Mouse (Mus musculus) midbrain, postnatal 0 days (tissue): ENCODE results near the gene Aurkaip1. TPM values are rescaled to one million over a fixed set of nuclear protein-coding genes. Genes with fewer than 3 reads are reported as not detected.

ENCODE experiments used
- ATAC-seq: fragments of 200-750 bp; cut with Nextera tagmentation; 2 replicates; pipeline ENCODE4 v1.8.0; 2017; ENCODE audit warnings: moderate number of reproducible peaks, mild to moderate bottlenecking, moderate TSS enrichment, moderate library complexity; ENCODE audit not compliant: low FRiP score
- DNase-seq: peaks from one replicate; pipeline ENCODE4 v3.0.0-alpha.2; 2015; ENCODE audit warnings: low spot score
- H3K27ac ChIP-seq: fragments of 300-500 bp; sonication (generic); 2 replicates; pipeline ENCODE4 v1.5.1; 2014; ENCODE audit warnings: low read depth, mild to moderate bottlenecking, low read length, mixed read lengths
- H3K27me3 ChIP-seq: fragments of 300-500 bp; sonication (generic); 2 replicates; pipeline ENCODE4 v1.6.1; 2014; ENCODE audit warnings: low read length, control low read depth, mixed read lengths; ENCODE audit not compliant: insufficient read depth
- H3K36me3 ChIP-seq: fragments of 300-500 bp; sonication (generic); 2 replicates; pipeline ENCODE4 v1.6.1; 2014; ENCODE audit warnings: low read length, control low read depth, mixed read lengths; ENCODE audit not compliant: insufficient read depth
- H3K4me1 ChIP-seq: fragments of 300-500 bp; sonication (generic); 2 replicates; pipeline ENCODE4 v1.6.1; 2014; ENCODE audit warnings: mild to moderate bottlenecking, control low read depth, antibody characterized with exemption, low read length, mixed read lengths; ENCODE audit not compliant: insufficient read depth
- H3K4me2 ChIP-seq: fragments of 300-500 bp; sonication (generic); 2 replicates; pipeline ENCODE4 v1.6.1; 2014; ENCODE audit warnings: low read depth, mild to moderate bottlenecking, low read length, mixed read lengths; ENCODE audit not compliant: poor library complexity, severe bottlenecking
- H3K4me3 ChIP-seq: fragments of 300-500 bp; sonication (generic); 2 replicates; pipeline ENCODE4 v1.5.1; 2014; ENCODE audit warnings: low read depth, mild to moderate bottlenecking, low read length, moderate library complexity
- H3K9ac ChIP-seq: fragments of 300-500 bp; sonication (generic); replicated peaks from 2 replicates; pipeline ENCODE4 v1.6.1; 2014; ENCODE audit warnings: mild to moderate bottlenecking, low read length, moderate library complexity, mixed read lengths; ENCODE audit not compliant: poor library complexity, severe bottlenecking
- H3K9me3 ChIP-seq: fragments of 300-500 bp; sonication (generic); 2 replicates; pipeline ENCODE4 v1.6.1; 2016; ENCODE audit warnings: low read length, control low read depth
- CTCF ChIP-seq: IDR thresholded peaks from 2 replicates; pipeline ENCODE4 v1.5.1; 2016; ENCODE audit warnings: antibody characterized with exemption, mild to moderate bottlenecking
- WGBS: fragments of 180-500 bp; shearing (Covaris S2); extraction: QIAGEN DNeasy Blood & Tissue Kit; methylation state at CpG from one replicate; pipeline ENCODE4 v1.1.7; 2014; 5-methylcytosine and 5-hydroxymethylcytosine counted together
- polyA plus RNA-seq: library from polyadenylated mRNA; unstranded; fragments of >200 nt; fragmentation: Nextera tagmentation; extraction: Ambion mirVana; gene quantifications from 2 replicates; pipeline ENCODE4 v1.2.1, GENCODE M21; 2015
- total RNA-seq: library from RNA; depleted of rRNA; stranded (reverse); fragments of >200 nt; gene quantifications from 2 replicates; pipeline ENCODE4 v1.2.3, GENCODE M21; 2014

The Aurkaip1 gene
- total and polyA plus RNA-seq, 2 experiments from 2014 or later, result 90.9 to 155 TPM

GRCm38 (mm10) chr4:155843231-155843630 lies 12.2 kb downstream of the Aurkaip1 start:
- 92% methylated on average over 5 of the region's 5 CpGs for WGBS
- Histone ChIP-seq H3K27ac (no peak overlapping the region), H3K9ac (no peak overlapping the region), H3K4me3 (no peak overlapping the region), H3K36me3 (no peaks in the 10 kb centered on the region), H3K4me2 (no peak overlapping the region), H3K9me3 (no peaks in the 10 kb centered on the region), H3K4me1 (peaks cover 1% of the 10 kb centered on the region), H3K27me3 (peaks cover 7% of the 10 kb centered on the region)
- ATAC-seq, result no peak
- no peak for DNase-seq
- no peak for TF ChIP-seq CTCF

DNA sequence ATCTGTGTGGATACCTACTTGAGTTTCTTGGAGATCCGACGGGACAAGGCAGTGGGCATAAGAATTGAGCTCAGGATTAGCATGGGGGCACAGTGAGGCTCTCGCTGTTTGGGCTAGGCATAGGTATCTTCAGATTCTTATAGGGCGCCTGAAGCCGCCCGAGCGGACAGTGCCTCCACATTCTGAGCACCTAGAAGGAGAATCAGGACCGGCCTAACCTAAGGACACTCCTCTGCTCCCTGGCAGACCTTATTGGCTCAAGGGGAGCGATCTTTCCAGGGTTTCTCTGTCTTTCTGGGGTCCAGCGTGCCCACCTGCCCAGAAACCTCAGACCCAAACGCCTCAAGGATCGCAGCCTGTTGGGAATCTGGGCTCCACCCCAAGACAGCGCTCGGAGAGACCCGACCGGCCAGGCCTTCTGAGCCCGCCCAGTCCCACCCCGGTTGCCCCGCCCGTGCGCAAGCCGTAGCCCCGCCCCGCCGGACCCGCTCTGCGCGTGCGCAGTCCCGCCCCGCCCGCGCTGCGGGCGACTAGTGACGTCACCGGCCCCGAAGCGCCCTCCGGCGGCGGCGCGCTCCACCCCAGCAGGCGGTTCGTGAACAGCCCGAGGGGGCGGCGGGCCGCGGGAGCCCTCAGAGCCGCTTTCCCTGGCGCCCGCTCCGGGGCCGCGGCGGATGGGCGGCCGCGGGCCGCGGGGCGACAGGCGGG lies 16.0 kb downstream of the Aurkaip1 start, which contains the start of gene Dvl1:
TSS of gene Dvl1 (plus strand) at position 532 of the 708 bp plus-strand sequence.
- H3K27me3 ChIP-seq, result no peaks in the 10 kb centered on the region
- peak within 1 kb of the TSS; percentile 95 for H3K4me2 ChIP-seq
- WGBS, result 5% methylated on average over 23 of the region's 65 CpGs
- H3K9me3 ChIP-seq, result no peaks in the 10 kb centered on the region
- H3K27ac ChIP-seq, result peak within 1 kb of the TSS; percentile 82
- peaks cover 17% of the 10 kb centered on the region for H3K4me1 ChIP-seq
- peak; percentile 55 for TF ChIP-seq CTCF
- H3K9ac ChIP-seq, result peak within 1 kb of the TSS; percentile 86
- H3K36me3 ChIP-seq, result no peaks in the 10 kb centered on the region
- H3K4me3 ChIP-seq, result peak within 1 kb of the TSS; percentile 86
- ATAC-seq (peak; percentile 87), DNase-seq (peak; percentile 86)

DNA sequence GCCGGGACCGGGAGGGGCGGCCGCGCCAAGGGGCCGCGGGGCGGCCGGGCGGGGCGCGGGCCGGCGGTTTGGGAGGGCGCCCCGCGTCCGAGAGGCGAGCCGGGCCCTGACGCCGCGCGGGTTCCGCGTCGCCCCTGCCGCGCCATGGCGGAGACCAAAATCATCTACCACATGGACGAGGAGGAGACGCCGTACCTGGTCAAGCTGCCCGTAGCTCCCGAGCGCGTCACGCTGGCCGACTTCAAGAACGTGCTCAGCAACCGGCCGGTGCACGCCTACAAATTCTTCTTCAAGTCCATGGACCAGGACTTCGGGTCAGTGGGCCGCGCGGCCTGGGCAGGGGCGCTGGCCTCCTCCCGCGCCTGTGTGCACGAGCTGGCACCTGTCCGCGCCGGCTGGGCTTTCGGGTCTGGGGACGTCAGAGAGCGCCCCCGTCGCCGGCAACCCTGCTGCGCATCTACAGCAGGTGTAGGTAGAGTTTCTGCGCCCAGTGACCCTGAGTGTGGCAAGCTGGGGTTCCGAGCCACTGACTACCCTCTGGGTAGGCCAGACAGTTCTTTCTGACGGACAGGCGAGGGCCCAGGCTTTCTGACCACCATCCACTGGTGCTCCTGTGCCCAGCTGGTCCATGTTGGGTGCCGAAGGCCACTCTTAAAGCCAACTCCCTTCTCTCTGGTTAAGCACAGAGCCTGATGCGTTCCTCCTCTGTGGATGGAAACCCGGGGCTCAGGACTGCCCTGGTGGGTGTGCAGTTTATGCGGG lies 16.7 kb downstream of the Aurkaip1 start:
- ATAC-seq, result peak; percentile 56

DNA sequence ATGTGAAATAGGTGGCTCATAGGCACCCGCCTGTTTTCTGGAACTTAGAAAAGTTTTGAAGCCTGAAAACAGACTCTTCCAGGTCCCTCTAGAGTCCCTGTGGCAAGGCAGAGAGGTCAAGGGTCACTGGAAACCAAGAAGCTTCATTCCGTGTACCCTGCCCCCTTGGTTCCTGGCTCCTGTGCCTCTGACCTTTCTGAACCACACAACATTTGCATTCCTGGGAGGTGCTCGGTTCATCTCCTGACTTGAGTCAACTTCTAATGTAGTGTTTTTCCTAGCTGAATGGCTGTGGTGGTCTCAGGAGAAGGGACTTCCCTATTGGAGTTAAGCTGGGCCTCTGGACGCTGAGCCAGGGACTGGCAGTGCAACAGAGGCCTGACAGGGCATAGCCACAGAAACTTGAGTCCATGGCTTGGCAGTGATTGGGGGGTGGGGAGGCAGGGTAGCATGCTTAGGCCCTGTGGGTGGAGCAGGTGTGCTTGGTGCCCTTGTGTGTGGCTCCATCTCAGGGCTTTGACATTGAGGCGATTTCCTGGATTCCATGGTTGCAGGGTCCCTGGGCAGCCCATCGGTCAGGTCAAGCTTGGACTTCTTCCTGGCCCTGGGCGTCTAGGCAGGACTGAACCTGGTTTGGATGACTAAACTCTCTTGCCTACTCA lies 17.5 kb downstream of the Aurkaip1 start:
- H3K4me1 ChIP-seq, result peaks cover 17% of the 10 kb centered on the region
- peak overlapping the region; percentile 86 for H3K4me3 ChIP-seq
- ATAC-seq (no peak), DNase-seq (no peak)
- no peaks in the 10 kb centered on the region for H3K9me3 ChIP-seq
- H3K36me3 ChIP-seq, result 0 out of 2 replicates have a peak, but pooled peaks cover 3% of the 10 kb centered on the region
- H3K27ac ChIP-seq, result no peak overlapping the region
- no peaks in the 10 kb centered on the region for H3K27me3 ChIP-seq
- 56% methylated on average over 7 of the region's 7 CpGs for WGBS
- TF ChIP-seq CTCF, result no peak
- peak overlapping the region; percentile 95 for H3K4me2 ChIP-seq
- H3K9ac ChIP-seq, result peak overlapping the region; percentile 86

More for the DNA sequence above, 16.7 kb downstream of the Aurkaip1 start:
- Histone ChIP-seq H3K4me2 (peak overlapping the region; percentile 95), H3K9me3 (no peaks in the 10 kb centered on the region), H3K4me1 (peaks cover 17% of the 10 kb centered on the region), H3K4me3 (peak overlapping the region; percentile 86), H3K9ac (peak overlapping the region; percentile 86), H3K27ac (peak overlapping the region; percentile 82), H3K36me3 (no peaks in the 10 kb centered on the region), H3K27me3 (no peaks in the 10 kb centered on the region)
- no peak for TF ChIP-seq CTCF
- DNase-seq, result no peak
- WGBS, result under 1% methylated on average over 65 of the region's 69 CpGs

DNA sequence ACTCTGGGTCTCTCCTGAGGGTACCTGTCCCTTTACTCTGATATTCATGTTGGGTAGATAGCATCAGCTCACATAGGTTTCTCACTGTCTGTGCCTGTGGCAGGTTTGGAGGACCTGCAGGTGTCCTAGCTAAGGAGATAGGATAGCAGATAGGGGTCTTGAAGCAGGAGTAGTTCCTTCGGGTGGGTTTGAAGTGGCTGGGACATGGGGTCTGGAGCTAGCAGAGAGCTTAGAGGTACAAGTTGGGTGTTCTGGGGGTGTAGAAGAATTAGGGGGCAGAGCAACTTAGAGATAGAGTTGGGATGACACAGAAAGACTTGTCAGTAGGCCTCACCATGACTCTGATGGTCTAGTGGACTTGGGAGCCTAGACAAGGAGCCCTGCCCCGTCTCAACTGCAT lies 18.3 kb downstream of the Aurkaip1 start:
- Histone ChIP-seq H3K4me3 (peak overlapping the region; percentile 86; the same call in 1 of the 2 replicates), H3K27ac (no peak overlapping the region), H3K9me3 (no peaks in the 10 kb centered on the region), H3K36me3 (peaks cover 11% of the 10 kb centered on the region), H3K4me2 (peak overlapping the region; percentile 24; the same call in 1 of the 2 replicates), H3K27me3 (no peaks in the 10 kb centered on the region), H3K4me1 (peaks cover 17% of the 10 kb centered on the region), H3K9ac (no peak overlapping the region)
- DNase-seq (no peak), ATAC-seq (no peak)
- 92% methylated on average over 2 of the region's 2 CpGs for WGBS
- no peak for TF ChIP-seq CTCF
